Mouse (Mus musculus): ENCODE measurements at regions not wholly inside any gene's neighbourhood (a gene's known extent, or its start where the extent isn't known, plus 50 kb on each side); places are given as distances from the start of the nearest gene placed in this dataset.
"Not testable (repeated sequence)": the region's sequence is repeated elsewhere in the genome, so short reads cannot be mapped to it uniquely, and the experiment has no call there.

- Histone ChIP-seq H3K9ac (no peak overlapping the region), H3K9me3 (0 out of 2 replicates have a peak, but pooled peaks cover 3% of the 10 kb centered on the region), H3K36me3 (replicated peaks) (no peaks in the 10 kb centered on the region), H3K4me1 (no peaks in the 10 kb centered on the region), H3K4me3 (replicated peaks) (no peak overlapping the region), H3K27me3 (no peaks in the 10 kb centered on the region), H3K4me2 (no peak overlapping the region), H3K27ac (no peak overlapping the region)
- WGBS: 87% methylated on average over 5 of the region's 5 CpGs
- no peak for ATAC-seq (ENCODE audit: low FRiP score)
These were observed 121.6 kb upstream of the Cst10 start for GRCm38 (mm10) chr2:149283274-149283673.

GRCm38 (mm10) chr2:149284199-149284598 is 120.7 kb upstream of the Cst10 start:
- H3K9ac ChIP-seq: no peak overlapping the region
- H3K27me3 ChIP-seq: no peaks in the 10 kb centered on the region
- no peak for ATAC-seq (ENCODE audit: low FRiP score)
- H3K36me3 ChIP-seq (replicated peaks): no peaks in the 10 kb centered on the region
- H3K4me2 ChIP-seq: no peak overlapping the region
- H3K9me3 ChIP-seq: 0 out of 2 replicates have a peak, but pooled peaks cover 3% of the 10 kb centered on the region
- WGBS: 69% methylated on average over 1 of the region's 1 CpGs
- no peak overlapping the region for H3K4me3 ChIP-seq (replicated peaks)
- no peaks in the 10 kb centered on the region for H3K4me1 ChIP-seq
- no peak overlapping the region for H3K27ac ChIP-seq

GRCm38 (mm10) chr2:149296936-149297335 is 107.9 kb upstream of the Cst10 start:
- H3K4me3 ChIP-seq (replicated peaks); H3K4me2 ChIP-seq; H3K4me1 ChIP-seq; H3K36me3 ChIP-seq (replicated peaks); H3K27me3 ChIP-seq; H3K27ac ChIP-seq; H3K9ac ChIP-seq; ATAC-seq (ENCODE audit: low FRiP score): not testable (repeated sequence)
- H3K9me3 ChIP-seq: peaks cover 13% of the 10 kb centered on the region
- WGBS: 88% methylated on average over 2 of the region's 2 CpGs

GRCm38 (mm10) chr2:149305553-149305952 is 99.3 kb upstream of the Cst10 start:
- no peak for ATAC-seq (ENCODE audit: low FRiP score)
- H3K4me2 ChIP-seq: no peak overlapping the region
- H3K27ac ChIP-seq: no peak overlapping the region
- no peaks in the 10 kb centered on the region for H3K36me3 ChIP-seq (replicated peaks)
- H3K4me1 ChIP-seq: no peaks in the 10 kb centered on the region
- no peak overlapping the region for H3K4me3 ChIP-seq (replicated peaks)
- H3K9me3 ChIP-seq: peaks cover 14% of the 10 kb centered on the region; the same call in 1 of the 2 replicates
- no peaks in the 10 kb centered on the region for H3K27me3 ChIP-seq
- H3K9ac ChIP-seq: no peak overlapping the region
- 88% methylated on average over 1 of the region's 1 CpGs for WGBS

GRCm38 (mm10) chr2:149350239-149350811 is 54.5 kb upstream of the Cst10 start:
- 21% methylated on average over 3 of the region's 3 CpGs for WGBS
- no peak overlapping the region for H3K4me3 ChIP-seq (replicated peaks)
- H3K36me3 ChIP-seq (replicated peaks): no peaks in the 10 kb centered on the region
- no peak overlapping the region for H3K27ac ChIP-seq
- H3K9me3 ChIP-seq: no peaks in the 10 kb centered on the region
- ATAC-seq (ENCODE audit: low FRiP score): peak; percentile 82
- H3K9ac ChIP-seq: no peak overlapping the region
- H3K4me1 ChIP-seq: no peaks in the 10 kb centered on the region
- H3K27me3 ChIP-seq: no peaks in the 10 kb centered on the region
- H3K4me2 ChIP-seq: no peak overlapping the region

Measured in forebrain, embryonic 12.5 days (tissue).